Mouse (Mus musculus) myocyte (in vitro differentiated cells): ENCODE results near the gene Hemgn. TPM values are rescaled to one million over a fixed set of nuclear protein-coding genes. Genes with fewer than 3 reads are reported as not detected.

Experiments used
- H3K27me3 ChIP-seq: one replicate; pipeline ENCODE4 v1.6.1; 2011; ENCODE audit not compliant: control insufficient read depth, insufficient read depth, insufficient read length
- H3K36me3 ChIP-seq: one replicate; pipeline ENCODE4 v1.6.1; 2011; ENCODE audit not compliant: control insufficient read depth, insufficient read depth
- H3K4me2 ChIP-seq: one replicate; pipeline ENCODE4 v1.6.1; 2011; ENCODE audit warnings: low read depth, control low read depth
- H3K4me3 ChIP-seq: one replicate; pipeline ENCODE4 v1.5.1; 2011; ENCODE audit warnings: mild to moderate bottlenecking, control low read depth, moderate library complexity
- H3K79me2 ChIP-seq: one replicate; pipeline ENCODE4 v1.6.1; 2011; ENCODE audit not compliant: control insufficient read depth, insufficient read depth
- H3ac ChIP-seq: one replicate; pipeline ENCODE4 v1.6.1; 2011; ENCODE audit not compliant: control insufficient read depth, insufficient read length
- CEBPB ChIP-seq: IDR thresholded peaks from 2 replicates; pipeline ENCODE4 v1.6.1; 2011; ENCODE audit warnings: mild to moderate bottlenecking, moderate library complexity; ENCODE audit not compliant: poor library complexity, insufficient read depth, severe bottlenecking
- E2F4 ChIP-seq: IDR thresholded peaks from one replicate; pipeline ENCODE4 v1.6.1; 2011; ENCODE audit warnings: mild to moderate bottlenecking, control low read depth, moderate library complexity; ENCODE audit not compliant: insufficient read depth
- MAX ChIP-seq: IDR thresholded peaks from one replicate; pipeline ENCODE4 v1.6.1; 2011; ENCODE audit warnings: low read depth, mild to moderate bottlenecking, control low read depth
- MYOD1 ChIP-seq, 3 experiments: IDR thresholded peaks; one replicate each; pipeline ENCODE4 v1.6.1; 2011; ENCODE audit warnings: control low read depth in 2 of 3, low read depth in 2 of 3, mild to moderate bottlenecking in 2 of 3, moderate library complexity in 1 of 3; ENCODE audit not compliant: insufficient read length in 2 of 3, control insufficient read depth in 1 of 3
- MYOG ChIP-seq, 3 experiments: IDR thresholded peaks; one replicate each; pipeline ENCODE4 v1.6.1; 2011; ENCODE audit warnings: control low read depth in 2 of 3, low read depth in 2 of 3, mild to moderate bottlenecking in 2 of 3; ENCODE audit not compliant: insufficient read length in 2 of 3, control insufficient read depth in 1 of 3, insufficient read depth in 1 of 3
- POLR2A ChIP-seq: IDR thresholded peaks from one replicate; pipeline ENCODE4 v1.6.1; 2011; ENCODE audit warnings: low read depth, mild to moderate bottlenecking, control low read depth, moderate library complexity; ENCODE audit not compliant: insufficient read length
- POLR2AphosphoS2 ChIP-seq: IDR thresholded peaks from one replicate; pipeline ENCODE4 v1.6.1; 2011; ENCODE audit warnings: low read depth, control low read depth; ENCODE audit not compliant: insufficient read length
- REST ChIP-seq: IDR thresholded peaks from one replicate; pipeline ENCODE4 v1.6.1; 2011; ENCODE audit warnings: mild to moderate bottlenecking, control low read depth, moderate library complexity; ENCODE audit not compliant: insufficient read depth, insufficient read length
- SRF ChIP-seq: IDR thresholded peaks from one replicate; pipeline ENCODE4 v1.6.1; 2011; ENCODE audit warnings: low read depth; ENCODE audit not compliant: control insufficient read depth, insufficient read length
- TCF12 ChIP-seq: IDR thresholded peaks from one replicate; pipeline ENCODE4 v1.6.1; 2011; ENCODE audit warnings: mild to moderate bottlenecking, control low read depth; ENCODE audit not compliant: poor library complexity, insufficient read depth, severe bottlenecking
- TCF3 ChIP-seq: IDR thresholded peaks from one replicate; pipeline ENCODE4 v1.6.1; 2011; ENCODE audit warnings: low read depth, control low read depth; ENCODE audit not compliant: insufficient read length
- USF1 ChIP-seq: IDR thresholded peaks from one replicate; pipeline ENCODE4 v1.6.1; 2011; ENCODE audit warnings: low read depth, mild to moderate bottlenecking, control low read depth, moderate library complexity
- polyA plus RNA-seq: library from polyadenylated mRNA; unstranded; fragments of >200 nt; fragmentation: generic; extraction: Trizol; gene quantifications from one replicate; pipeline ENCODE4 v1.2.1, GENCODE M21; 2012; ENCODE audit warnings: missing spikeins

Gene Hemgn
- polyA plus RNA-seq, 1 experiment: not detected

- Histone ChIP-seq H3K27me3 (no peaks in the 10 kb centered on the region), H3K4me3 (no peak overlapping the region), H3K4me2 (no peak overlapping the region), H3K79me2 (no peaks in the 10 kb centered on the region), H3K36me3 (no peaks in the 10 kb centered on the region), H3ac (no peak overlapping the region)
- TF ChIP-seq CEBPB: no peak
- TF ChIP-seq TCF12: no peak
- TF ChIP-seq USF1: no peak
- no peak for TF ChIP-seq POLR2AphosphoS2
- no peak for TF ChIP-seq REST
- no peak for TF ChIP-seq MYOG (IDR thresholded peaks at IDR 0.05; ENCODE audit: control insufficient read depth in 1 of 3, insufficient read depth in 1 of 3, insufficient read length in 2 of 3, low read depth in 2 of 3)
- no peak for TF ChIP-seq MYOD1 (IDR thresholded peaks at IDR 0.05; ENCODE audit: control insufficient read depth in 1 of 3, insufficient read length in 2 of 3, low read depth in 2 of 3)
- no peak for TF ChIP-seq SRF
- TF ChIP-seq MAX: no peak
- no peak for TF ChIP-seq TCF3
- TF ChIP-seq POLR2A: no peak
- TF ChIP-seq E2F4: no peak
Observed at GRCm38 (mm10) chr4:46353045-46353444, 60.3 kb downstream of the Hemgn start.

GRCm38 (mm10) chr4:46349530-46349929, 63.8 kb downstream of the Hemgn start:
- H3K79me2 ChIP-seq: no peaks in the 10 kb centered on the region
- H3K4me3 ChIP-seq: no peak overlapping the region
- H3K27me3 ChIP-seq: peaks cover 8% of the 10 kb centered on the region
- no peak for TF ChIP-seq POLR2AphosphoS2
- TF ChIP-seq POLR2A: no peak
- TF ChIP-seq TCF12: no peak
- no peak for TF ChIP-seq REST
- TF ChIP-seq MYOG (IDR thresholded peaks at IDR 0.05; ENCODE audit: control insufficient read depth in 1 of 3, insufficient read depth in 1 of 3, insufficient read length in 2 of 3, low read depth in 2 of 3): no peak
- TF ChIP-seq E2F4: no peak
- no peak for TF ChIP-seq SRF
- TF ChIP-seq MAX: no peak
- TF ChIP-seq CEBPB: no peak
- TF ChIP-seq MYOD1 (IDR thresholded peaks at IDR 0.05; ENCODE audit: control insufficient read depth in 1 of 3, insufficient read length in 2 of 3, low read depth in 2 of 3): no peak
- no peak overlapping the region for H3K4me2 ChIP-seq
- H3ac ChIP-seq: no peak overlapping the region
- no peaks in the 10 kb centered on the region for H3K36me3 ChIP-seq

- Histone ChIP-seq H3K36me3 (no peaks in the 10 kb centered on the region), H3ac (no peak overlapping the region), H3K27me3 (peaks cover 8% of the 10 kb centered on the region), H3K79me2 (no peaks in the 10 kb centered on the region), H3K4me3 (no peak overlapping the region), H3K4me2 (no peak overlapping the region)
- no peak for TF ChIP-seq SRF
- no peak for TF ChIP-seq MYOG (IDR thresholded peaks at IDR 0.05; ENCODE audit: control insufficient read depth in 1 of 3, insufficient read depth in 1 of 3, insufficient read length in 2 of 3, low read depth in 2 of 3)
- TF ChIP-seq TCF12: no peak
- TF ChIP-seq CEBPB: no peak
- TF ChIP-seq TCF3: no peak
- TF ChIP-seq MAX: no peak
- TF ChIP-seq REST: no peak
- TF ChIP-seq E2F4: no peak
- no peak for TF ChIP-seq USF1
- TF ChIP-seq MYOD1 (IDR thresholded peaks at IDR 0.05; ENCODE audit: control insufficient read depth in 1 of 3, insufficient read length in 2 of 3, low read depth in 2 of 3): no peak
- no peak for TF ChIP-seq POLR2AphosphoS2
- TF ChIP-seq POLR2A: no peak
Observed at GRCm38 (mm10) chr4:46348897-46349296, 64.4 kb downstream of the Hemgn start.

- Histone ChIP-seq H3K4me2 (no peak overlapping the region), H3K27me3 (peaks cover 11% of the 10 kb centered on the region), H3K79me2 (no peaks in the 10 kb centered on the region), H3K36me3 (no peaks in the 10 kb centered on the region), H3K4me3 (no peak overlapping the region), H3ac (no peak overlapping the region)
- TF ChIP-seq USF1 (no peak), TCF12 (no peak), CEBPB (no peak), MAX (no peak)
Observed at GRCm38 (mm10) chr4:46347580-46348515, 65.5 kb downstream of the Hemgn start.

GRCm38 (mm10) chr4:46347141-46347540, 66.2 kb downstream of the Hemgn start:
- Histone ChIP-seq H3K4me3 (no peak overlapping the region), H3K4me2 (no peak overlapping the region), H3ac (no peak overlapping the region), H3K79me2 (no peaks in the 10 kb centered on the region), H3K36me3 (no peaks in the 10 kb centered on the region), H3K27me3 (peaks cover 18% of the 10 kb centered on the region)
- no peak for TF ChIP-seq POLR2A
- no peak for TF ChIP-seq POLR2AphosphoS2
- no peak for TF ChIP-seq MYOD1 (IDR thresholded peaks at IDR 0.05; ENCODE audit: control insufficient read depth in 1 of 3, insufficient read length in 2 of 3, low read depth in 2 of 3)
- no peak for TF ChIP-seq E2F4
- TF ChIP-seq USF1: no peak
- no peak for TF ChIP-seq REST
- no peak for TF ChIP-seq MYOG (IDR thresholded peaks at IDR 0.05; ENCODE audit: control insufficient read depth in 1 of 3, insufficient read depth in 1 of 3, insufficient read length in 2 of 3, low read depth in 2 of 3)
- TF ChIP-seq CEBPB: no peak
- TF ChIP-seq MAX: no peak
- no peak for TF ChIP-seq TCF12
